Mouse (Mus musculus) bone marrow, adult 2 months (tissue): ENCODE measurements at regions not wholly inside any gene's neighbourhood (a gene's known extent, or its start where the extent isn't known, plus 50 kb on each side); places are given as distances from the start of the nearest gene placed in this dataset.

Source experiments
- H3K27ac ChIP-seq: fragments of 200-500 bp; 2 replicates; pipeline ENCODE4 v1.5.1; 2012; ENCODE audit warnings: low read depth, mild to moderate bottlenecking, control low read depth, inconsistent platforms, low read length; ENCODE audit not compliant: control insufficient read depth, poor library complexity, insufficient read depth
- H3K4me1 ChIP-seq: fragments of 200-500 bp; 2 replicates; pipeline ENCODE4 v1.6.1; 2011; ENCODE audit warnings: low read length; ENCODE audit not compliant: control insufficient read depth, insufficient read depth
- H3K4me3 ChIP-seq: fragments of 200-500 bp; replicated peaks from 2 replicates; pipeline ENCODE3; 2011; ENCODE audit warnings: mild to moderate bottlenecking, low read depth, low read length, control low read depth; ENCODE audit not compliant: control insufficient read depth
- CTCF ChIP-seq: fragments of 200-500 bp; IDR thresholded peaks from 2 replicates; pipeline ENCODE4 v1.5.1; 2011; ENCODE audit warnings: low read length, control low read depth; ENCODE audit not compliant: control insufficient read depth, insufficient read depth
- POLR2A ChIP-seq: fragments of 200-500 bp; IDR thresholded peaks from 2 replicates; pipeline ENCODE4 v1.6.1; 2011; ENCODE audit warnings: low read depth, mild to moderate bottlenecking, control low read depth, low read length, borderline replicate concordance; ENCODE audit not compliant: control insufficient read depth
- WGBS: fragments of 180-500 bp; shearing (Covaris S2); methylation state at CpG from one replicate; pipeline ENCODE4 v1.1.7; 2018; 5-methylcytosine and 5-hydroxymethylcytosine counted together

DNA sequence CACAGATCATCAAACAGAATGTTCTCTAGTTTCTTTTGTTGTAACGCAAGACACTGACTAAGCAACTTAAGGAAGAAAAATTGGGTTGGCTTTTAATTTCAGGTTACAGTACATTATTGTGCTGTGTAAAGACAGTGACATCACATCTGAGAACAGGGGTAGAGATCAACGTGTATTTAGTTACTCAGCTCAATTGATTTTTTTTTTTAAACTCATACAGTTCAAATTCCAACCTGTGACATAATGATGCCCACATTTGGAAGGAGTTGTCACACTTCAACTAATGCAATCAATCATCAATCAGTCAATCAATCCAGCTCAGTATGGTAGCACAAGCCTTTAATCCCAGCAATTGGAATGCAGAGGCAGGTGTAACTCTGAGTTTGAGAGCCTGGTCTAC lies 221.0 kb upstream of the Fn1 start:
- WGBS, result 81% methylated on average over 2 of the region's 2 CpGs
- no peaks in the 10 kb centered on the region for H3K4me1 ChIP-seq
- no peak overlapping the region for H3K27ac ChIP-seq
- TF ChIP-seq POLR2A (no peak), CTCF (no peak)
- H3K4me3 ChIP-seq, result no peak overlapping the region

- H3K27ac ChIP-seq, result no peak overlapping the region
- 21% methylated on average over 4 of the region's 4 CpGs for WGBS
- H3K4me1 ChIP-seq, result no peaks in the 10 kb centered on the region
- H3K4me3 ChIP-seq, result no peak overlapping the region
- TF ChIP-seq POLR2A (no peak), CTCF (no peak)
These were observed 212.7 kb upstream of the Fn1 start for GRCm38 (mm10) chr1:71865670-71866069.

DNA sequence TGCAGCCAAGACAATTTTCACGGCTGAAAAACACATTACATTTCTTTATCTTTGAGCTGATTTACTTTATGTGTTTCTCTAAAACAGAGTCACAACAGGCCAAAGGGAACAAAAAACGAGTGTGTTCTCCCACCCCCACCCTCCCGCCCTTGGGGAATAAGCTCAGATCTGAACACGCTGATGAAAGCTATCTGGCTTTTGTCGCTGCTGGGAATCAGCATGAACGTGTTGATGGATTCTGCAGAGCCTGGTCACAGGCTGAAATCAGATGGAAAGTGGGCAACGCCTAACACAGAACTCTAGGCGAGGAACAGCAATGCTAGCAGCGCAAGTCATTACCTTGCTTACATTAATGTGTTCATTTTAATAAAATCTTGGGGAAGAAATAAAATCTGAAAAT lies 211.7 kb upstream of the Fn1 start:
- Histone ChIP-seq H3K27ac (no peak overlapping the region), H3K4me1 (no peaks in the 10 kb centered on the region), H3K4me3 (no peak overlapping the region)
- 86% methylated on average over 9 of the region's 9 CpGs for WGBS
- TF ChIP-seq CTCF (no peak), POLR2A (no peak)

DNA sequence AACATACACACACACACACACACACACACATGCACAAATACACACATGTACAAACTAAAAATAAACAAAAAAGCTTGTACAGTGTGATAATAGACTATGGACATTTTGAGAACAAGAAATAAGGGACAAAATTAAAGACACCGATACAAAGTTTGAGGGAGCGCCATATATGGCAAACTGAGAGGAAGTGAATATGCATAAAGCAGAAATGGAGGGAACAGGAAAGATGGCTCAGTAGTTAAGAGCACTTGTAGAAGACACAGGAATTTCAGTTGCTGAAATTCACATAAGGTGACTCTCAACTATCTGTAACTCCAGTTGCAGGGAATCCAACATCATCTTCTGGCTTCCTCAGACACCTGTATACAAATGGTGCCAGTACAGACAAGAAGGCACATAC lies 200.2 kb upstream of the Fn1 start:
- 50% methylated on average over 2 of the region's 2 CpGs for WGBS
- Histone ChIP-seq H3K27ac (no peak overlapping the region), H3K4me1 (no peaks in the 10 kb centered on the region), H3K4me3 (no peak overlapping the region)
- no peak for TF ChIP-seq POLR2A
- TF ChIP-seq CTCF, result no peak

GRCm38 (mm10) chr1:71851268-71851667 lies 198.3 kb upstream of the Fn1 start:
- Histone ChIP-seq H3K27ac (no peak overlapping the region), H3K4me3 (no peak overlapping the region), H3K4me1 (no peaks in the 10 kb centered on the region)
- no peak for TF ChIP-seq POLR2A
- no peak for TF ChIP-seq CTCF
- WGBS, result 79% methylated on average over 8 of the region's 8 CpGs

DNA sequence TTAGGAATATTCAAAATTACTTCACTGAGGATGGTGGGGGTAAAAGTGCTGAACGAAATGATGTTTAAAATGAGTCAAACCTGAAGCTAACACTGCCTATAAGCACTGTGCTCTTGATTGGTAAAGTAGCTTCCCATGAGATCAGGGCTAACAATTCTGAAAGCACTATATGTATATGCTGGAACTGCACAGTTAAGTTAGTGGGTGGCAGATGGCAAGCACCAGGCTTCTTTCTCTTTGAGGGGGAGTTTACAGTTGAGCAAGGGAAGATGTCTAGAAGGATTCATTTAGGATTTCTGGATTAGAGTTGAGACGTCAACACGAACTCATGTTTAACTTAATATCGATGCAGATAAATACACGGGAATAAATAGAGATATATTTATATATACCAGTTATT lies 195.7 kb upstream of the Fn1 start:
- no peak overlapping the region for H3K4me3 ChIP-seq
- no peaks in the 10 kb centered on the region for H3K4me1 ChIP-seq
- TF ChIP-seq POLR2A (no peak), CTCF (no peak)
- H3K27ac ChIP-seq, result no peak overlapping the region
- 77% methylated on average over 5 of the region's 5 CpGs for WGBS

DNA sequence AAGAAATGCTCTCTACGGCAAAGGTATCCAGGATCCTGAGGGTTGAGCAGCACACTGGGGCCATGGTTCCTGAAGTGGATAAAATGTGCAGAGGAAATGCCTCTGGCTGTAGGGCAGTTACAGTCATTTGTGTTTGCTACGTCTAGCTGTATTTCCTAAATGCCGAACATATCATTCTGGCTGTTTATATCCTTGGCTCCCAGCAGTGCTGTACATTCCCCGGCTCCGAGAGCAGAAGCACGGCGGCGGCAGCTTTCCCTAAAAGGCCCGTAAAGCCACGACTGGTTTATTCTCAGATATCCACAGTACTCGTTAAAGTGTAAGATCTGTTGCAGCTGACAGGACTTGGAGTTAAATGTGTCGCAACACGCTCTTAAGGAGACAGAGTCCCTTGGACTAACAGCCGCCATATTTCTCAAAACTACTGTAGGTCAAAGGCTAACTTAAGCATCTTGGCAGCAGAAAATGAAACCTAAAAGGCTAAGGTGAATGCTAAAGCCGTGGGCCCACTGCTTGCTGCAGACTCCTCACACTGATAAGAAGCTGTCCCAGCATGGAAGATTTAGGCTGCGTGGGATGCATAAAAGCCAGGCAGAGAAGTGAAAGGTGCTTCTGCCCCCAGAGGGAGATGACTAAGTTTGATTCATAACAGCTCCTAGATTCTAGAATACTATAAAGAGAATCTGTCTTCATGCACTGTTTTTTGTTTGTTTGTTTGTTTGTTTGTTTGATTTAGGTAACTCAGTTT lies 192.1 kb upstream of the Fn1 start:
- Histone ChIP-seq H3K4me1 (no peaks in the 10 kb centered on the region), H3K27ac (no peak overlapping the region), H3K4me3 (no peak overlapping the region)
- 79% methylated on average over 16 of the region's 16 CpGs for WGBS
- TF ChIP-seq CTCF (no peak), POLR2A (no peak)

GRCm38 (mm10) chr1:71837764-71838163 lies 184.8 kb upstream of the Fn1 start:
- Histone ChIP-seq H3K27ac (no peak overlapping the region), H3K4me3 (no peak overlapping the region), H3K4me1 (no peaks in the 10 kb centered on the region)
- TF ChIP-seq POLR2A (no peak), CTCF (no peak)
- WGBS, result 83% methylated on average over 12 of the region's 12 CpGs
